8 mouse cellular contexts compared by ENCODE assay signal in genomic region chr4:45527562-45528354, GRCm38 (mm10). TPM values are rescaled to one million over a fixed set of nuclear protein-coding genes. Genes with fewer than 3 reads are reported as not detected.
A peak's percentile ranks its signal among the peaks of the same experiment; 100 is the strongest.
DNase-seq lines count a peak whose midpoint lies in the region; ATAC-seq and TF ChIP-seq lines count a peak whose summit lies in the region.

No protein-coding gene starts in this region.

- H3K9me3 ChIP-seq in lung, embryonic 14.5 days (ENCODE audit: low read depth, low read length): no peaks in the 10 kb centered on the region
- H3K9me3 ChIP-seq in forebrain, embryonic 13.5 days (replicated peaks): no peaks in the 10 kb centered on the region
- no peaks in the 10 kb centered on the region for H3K9me3 ChIP-seq in midbrain, embryonic 10.5 days (replicated peaks)

- intact Hi-C loops in left cerebral cortex, postnatal 25 days (cut with DNase I): loop anchor here (2.0 to 5.0 kb wide), 2 partner anchors 80 to 109 kb away; no protein-coding TSS in a partner anchor

- H3K4me3 ChIP-seq in lung, embryonic 14.5 days (ENCODE audit: low read depth, low read length): peak overlapping the region; percentile 79
- H3K4me3 ChIP-seq in forebrain, embryonic 13.5 days: peak overlapping the region; percentile 85
- peak overlapping the region; percentile 80 for H3K4me3 ChIP-seq in midbrain, embryonic 10.5 days

- H3K9ac ChIP-seq in lung, embryonic 14.5 days: peak overlapping the region; percentile 82
- H3K9ac ChIP-seq in forebrain, embryonic 13.5 days: peak overlapping the region; percentile 92

- WGBS in lung, embryonic 14.5 days: 83% methylated on average over 2 of the region's 2 CpGs
- whole genome bisulfite sequencing in forebrain, embryonic 13.5 days: 94% methylated on average over 2 of the region's 2 CpGs
- 82% methylated on average over 2 of the region's 2 CpGs for WGBS in midbrain, embryonic 10.5 days

- peak overlapping the region; percentile 98 for H3K4me2 ChIP-seq in lung, embryonic 14.5 days
- H3K4me2 ChIP-seq in forebrain, embryonic 13.5 days: peak overlapping the region; percentile 83

- peak; percentile 66 for DNase-seq in lung, embryonic 14.5 days
- no peak for DNase-seq in lung, adult 18-20 months
- peak; percentile 74 for DNase-seq in kidney, adult 9 months
- no peak for DNase-seq in midbrain, embryonic 10.5 days (ENCODE audit: low spot score)
- no peak for DNase-seq in yolk sac, embryonic 10.5 days (ENCODE audit: low spot score)
- DNase-seq in left cerebral cortex, postnatal 25 days (ENCODE audit: low spot score in 2 of 2): no peak
- no peak for DNase-seq in ovary, postnatal 14 days (ENCODE audit: low spot score)

- H3K36me3 ChIP-seq in lung, embryonic 14.5 days (ENCODE audit: insufficient read depth): 0 out of 2 replicates have a peak, but pooled peaks cover 14% of the 10 kb centered on the region
- peaks cover 10% of the 10 kb centered on the region; the same call in 1 of the 2 replicates for H3K36me3 ChIP-seq in forebrain, embryonic 13.5 days (ENCODE audit: poor library complexity, severe bottlenecking)
- H3K36me3 ChIP-seq in midbrain, embryonic 10.5 days: 0 out of 2 replicates have a peak, but pooled peaks cover 5% of the 10 kb centered on the region

- ATAC-seq in lung, embryonic 14.5 days (ENCODE audit: insufficient read depth): no peak
- ATAC-seq in forebrain, embryonic 13.5 days: no peak

- H3K27me3 ChIP-seq in lung, embryonic 14.5 days (ENCODE audit: insufficient read depth, low read length): no peaks in the 10 kb centered on the region
- H3K27me3 ChIP-seq in forebrain, embryonic 13.5 days: no peaks in the 10 kb centered on the region
- peaks cover 42% of the 10 kb centered on the region for H3K27me3 ChIP-seq in midbrain, embryonic 10.5 days (ENCODE audit: low read depth, poor library complexity, severe bottlenecking)

- H3K27ac ChIP-seq in lung, embryonic 14.5 days (ENCODE audit: low read depth): no peak overlapping the region
- no peak overlapping the region for H3K27ac ChIP-seq in forebrain, embryonic 13.5 days
- H3K27ac ChIP-seq in midbrain, embryonic 10.5 days (replicated peaks): no peak overlapping the region

- H3K4me1 ChIP-seq in lung, embryonic 14.5 days (ENCODE audit: insufficient read depth): peaks cover 19% of the 10 kb centered on the region
- H3K4me1 ChIP-seq in forebrain, embryonic 13.5 days: peaks cover 80% of the 10 kb centered on the region
- peaks cover 61% of the 10 kb centered on the region for H3K4me1 ChIP-seq in midbrain, embryonic 10.5 days

- peak; percentile 54 for TF ChIP-seq CTCF in lung, embryonic 14.5 days (IDR thresholded peaks at IDR 0.05; ENCODE audit: low read depth)

RNA-seq across cellular contexts. Expression of gene Shb, which starts 4.5 kb away (rescaled TPM):
- 10.6 TPM in 2 replicates for polyA plus RNA-seq in lung, embryonic 14.5 days (2014; fragmentation: Nextera tagmentation; extraction: Ambion mirVana)
- 6.5 and 7.2 TPM in 2 replicates for polyA plus RNA-seq in forebrain, embryonic 13.5 days (2015; fragmentation: Nextera tagmentation; extraction: Ambion mirVana)
- polyA plus RNA-seq in midbrain, embryonic 10.5 days (2016; fragmentation: Nextera tagmentation; extraction: Ambion mirVana): 1.2 and 2.5 TPM in 2 replicates
- total RNA-seq in left cerebral cortex, postnatal 25 days (2021): 10 to 100 TPM in 1 of 2 experiments, 1 to 10 TPM in 1; 9.0 to 11.8 TPM

Comparison
In these comparisons a context has a peak if more than half of its experiments do, and no peak if none do; other contexts are left out.
1. DNase-seq: peak in lung, embryonic 14.5 days (single experiment) and kidney, adult 9 months (single experiment); none in lung, adult 18-20 months (0 of 2), midbrain, embryonic 10.5 days (single experiment), yolk sac, embryonic 10.5 days (single experiment), left cerebral cortex, postnatal 25 days (0 of 2) and ovary, postnatal 14 days (single experiment).
2. Peak in every context shown above with its lines, with median percentiles within 50 percentile points of each other: H3K4me3 ChIP-seq.